Mouse (Mus musculus): Measurements from ENCODE around the gene Dpf2. TPM values are rescaled to one million over a fixed set of nuclear protein-coding genes. Genes with fewer than 3 reads are reported as not detected.

The Dpf2 gene
- polyA plus RNA-seq, 1 experiment: 194 TPM

GRCm38 (mm10) chr19:5922963-5923362 lies 10.2 kb upstream of the Dpf2 start:
- no peak for TF ChIP-seq CTCF (IDR thresholded peaks at IDR 0.05; ENCODE audit: borderline replicate concordance, control insufficient read depth, extremely low read depth, insufficient read depth, low read length, poor library complexity)
- no peak for TF ChIP-seq POLR2A (IDR thresholded peaks at IDR 0.05; ENCODE audit: control insufficient read depth, extremely low read depth, insufficient read depth, low read length, poor library complexity)
- H3K36me3 ChIP-seq (ENCODE audit: control insufficient read depth, insufficient read depth, low read length): no peaks in the 10 kb centered on the region
- H3K27me3 ChIP-seq (ENCODE audit: control insufficient read depth, insufficient read depth, low read length): no peaks in the 10 kb centered on the region
- 98% methylated on average over 3 of the region's 3 CpGs for WGBS
- no peak overlapping the region for H3K27ac ChIP-seq (ENCODE audit: control insufficient read depth, insufficient read depth, low read length)
- DNase-seq: no peak
- peaks cover 20% of the 10 kb centered on the region for H3K4me1 ChIP-seq (replicated peaks; ENCODE audit: control insufficient read depth, insufficient read depth, low read length)
- H3K4me3 ChIP-seq (ENCODE audit: control insufficient read depth, insufficient read depth, low read length): no peak overlapping the region

- Histone ChIP-seq H3K4me3 (ENCODE audit: control insufficient read depth, insufficient read depth, low read length) (no peak overlapping the region), H3K4me1 (replicated peaks; ENCODE audit: control insufficient read depth, insufficient read depth, low read length) (peaks cover 18% of the 10 kb centered on the region), H3K36me3 (ENCODE audit: control insufficient read depth, insufficient read depth, low read length) (no peaks in the 10 kb centered on the region), H3K27me3 (ENCODE audit: control insufficient read depth, insufficient read depth, low read length) (no peaks in the 10 kb centered on the region), H3K27ac (ENCODE audit: control insufficient read depth, insufficient read depth, low read length) (no peak overlapping the region)
- DNase-seq: no peak
- 81% methylated on average over 15 of the region's 15 CpGs for WGBS
- TF ChIP-seq POLR2A (IDR thresholded peaks at IDR 0.05; ENCODE audit: control insufficient read depth, extremely low read depth, insufficient read depth, low read length, poor library complexity) (no peak), CTCF (IDR thresholded peaks at IDR 0.05; ENCODE audit: borderline replicate concordance, control insufficient read depth, extremely low read depth, insufficient read depth, low read length, poor library complexity) (no peak)
These were observed 9.5 kb upstream of the Dpf2 start for GRCm38 (mm10) chr19:5922119-5922942.

GRCm38 (mm10) chr19:5921715-5922114 lies 8.9 kb upstream of the Dpf2 start:
- TF ChIP-seq POLR2A (IDR thresholded peaks at IDR 0.05; ENCODE audit: control insufficient read depth, extremely low read depth, insufficient read depth, low read length, poor library complexity) (no peak), CTCF (IDR thresholded peaks at IDR 0.05; ENCODE audit: borderline replicate concordance, control insufficient read depth, extremely low read depth, insufficient read depth, low read length, poor library complexity) (no peak)
- WGBS: 60% methylated on average over 9 of the region's 9 CpGs
- Histone ChIP-seq H3K27ac (ENCODE audit: control insufficient read depth, insufficient read depth, low read length) (no peak overlapping the region), H3K27me3 (ENCODE audit: control insufficient read depth, insufficient read depth, low read length) (no peaks in the 10 kb centered on the region), H3K4me1 (replicated peaks; ENCODE audit: control insufficient read depth, insufficient read depth, low read length) (peaks cover 14% of the 10 kb centered on the region), H3K36me3 (ENCODE audit: control insufficient read depth, insufficient read depth, low read length) (no peaks in the 10 kb centered on the region), H3K4me3 (ENCODE audit: control insufficient read depth, insufficient read depth, low read length) (no peak overlapping the region)
- DNase-seq: no peak

GRCm38 (mm10) chr19:5912103-5913006 lies 455 bp downstream of the Dpf2 start:
- TF ChIP-seq POLR2A (IDR thresholded peaks at IDR 0.05; ENCODE audit: control insufficient read depth, extremely low read depth, insufficient read depth, low read length, poor library complexity): peak; percentile 88
- TF ChIP-seq CTCF (IDR thresholded peaks at IDR 0.05; ENCODE audit: borderline replicate concordance, control insufficient read depth, extremely low read depth, insufficient read depth, low read length, poor library complexity): 0 out of 2 replicates have a peak, but pooled peaks have one; percentile 42
- DNase-seq: peak; percentile 99
- Histone ChIP-seq H3K27me3 (ENCODE audit: control insufficient read depth, insufficient read depth, low read length) (no peaks in the 10 kb centered on the region), H3K4me3 (ENCODE audit: control insufficient read depth, insufficient read depth, low read length) (peak overlapping the region; percentile 72), H3K36me3 (ENCODE audit: control insufficient read depth, insufficient read depth, low read length) (no peaks in the 10 kb centered on the region), H3K27ac (ENCODE audit: control insufficient read depth, insufficient read depth, low read length) (no peak overlapping the region), H3K4me1 (replicated peaks; ENCODE audit: control insufficient read depth, insufficient read depth, low read length) (peaks cover 19% of the 10 kb centered on the region)
- under 1% methylated on average over 59 of the region's 59 CpGs for whole genome bisulfite sequencing

GRCm38 (mm10) chr19:5911430-5912102 lies 1.2 kb downstream of the Dpf2 start:
- DNase-seq: no peak
- H3K36me3 ChIP-seq (ENCODE audit: control insufficient read depth, insufficient read depth, low read length): peaks cover 5% of the 10 kb centered on the region
- no peaks in the 10 kb centered on the region for H3K27me3 ChIP-seq (ENCODE audit: control insufficient read depth, insufficient read depth, low read length)
- no peak overlapping the region for H3K27ac ChIP-seq (ENCODE audit: control insufficient read depth, insufficient read depth, low read length)
- H3K4me3 ChIP-seq (ENCODE audit: control insufficient read depth, insufficient read depth, low read length): peak overlapping the region; percentile 72
- H3K4me1 ChIP-seq (replicated peaks; ENCODE audit: control insufficient read depth, insufficient read depth, low read length): peaks cover 19% of the 10 kb centered on the region
- TF ChIP-seq CTCF (IDR thresholded peaks at IDR 0.05; ENCODE audit: borderline replicate concordance, control insufficient read depth, extremely low read depth, insufficient read depth, low read length, poor library complexity) (no peak), POLR2A (IDR thresholded peaks at IDR 0.05; ENCODE audit: control insufficient read depth, extremely low read depth, insufficient read depth, low read length, poor library complexity) (no peak)
- 1% methylated on average over 14 of the region's 14 CpGs for WGBS

- TF ChIP-seq CTCF (IDR thresholded peaks at IDR 0.05; ENCODE audit: borderline replicate concordance, control insufficient read depth, extremely low read depth, insufficient read depth, low read length, poor library complexity) (no peak), POLR2A (IDR thresholded peaks at IDR 0.05; ENCODE audit: control insufficient read depth, extremely low read depth, insufficient read depth, low read length, poor library complexity) (no peak)
- Histone ChIP-seq H3K4me3 (ENCODE audit: control insufficient read depth, insufficient read depth, low read length) (no peak overlapping the region), H3K36me3 (ENCODE audit: control insufficient read depth, insufficient read depth, low read length) (peaks cover 19% of the 10 kb centered on the region), H3K4me1 (replicated peaks; ENCODE audit: control insufficient read depth, insufficient read depth, low read length) (peaks cover 19% of the 10 kb centered on the region), H3K27me3 (ENCODE audit: control insufficient read depth, insufficient read depth, low read length) (no peaks in the 10 kb centered on the region), H3K27ac (ENCODE audit: control insufficient read depth, insufficient read depth, low read length) (no peak overlapping the region)
- WGBS: 85% methylated on average over 6 of the region's 6 CpGs
- DNase-seq: no peak
These were observed 2.6 kb downstream of the Dpf2 start for GRCm38 (mm10) chr19:5910221-5910620.
